Mouse (Mus musculus) hindbrain, embryonic 11.5 days (tissue): ENCODE data around the gene Grm4. TPM values are rescaled to one million over a fixed set of nuclear protein-coding genes. Genes with fewer than 3 reads are reported as not detected.

Experiments
- ATAC-seq: fragments of 200-750 bp; cut with Nextera tagmentation; 2 replicates; pipeline ENCODE4 v1.8.0; 2017; ENCODE audit warnings: mild to moderate bottlenecking, moderate TSS enrichment, moderate library complexity; ENCODE audit not compliant: low FRiP score
- DNase-seq: peaks from one replicate; pipeline ENCODE4 v3.0.0-alpha.2; 2015; ENCODE audit warnings: low spot score
- H3K27ac ChIP-seq: fragments of 300-500 bp; sonication (generic); 2 replicates; pipeline ENCODE4 v1.5.1; 2014; ENCODE audit warnings: mild to moderate bottlenecking, low read depth, low read length
- H3K27me3 ChIP-seq: fragments of 300-500 bp; sonication (generic); 2 replicates; pipeline ENCODE4 v1.6.1; 2014; ENCODE audit warnings: mild to moderate bottlenecking, low read length, moderate library complexity, mixed read lengths; ENCODE audit not compliant: control insufficient read depth, insufficient read depth
- H3K36me3 ChIP-seq: fragments of 300-500 bp; sonication (generic); 2 replicates; pipeline ENCODE4 v1.6.1; 2014; ENCODE audit warnings: mild to moderate bottlenecking, low read length, moderate library complexity, mixed read lengths; ENCODE audit not compliant: control insufficient read depth, insufficient read depth
- H3K4me1 ChIP-seq: fragments of 300-500 bp; sonication (generic); replicated peaks from 2 replicates; pipeline ENCODE4 v1.6.1; 2014; ENCODE audit warnings: low read length, mixed read lengths; ENCODE audit not compliant: control insufficient read depth, insufficient read depth
- H3K4me2 ChIP-seq: fragments of 300-500 bp; sonication (generic); replicated peaks from 2 replicates; pipeline ENCODE4 v1.6.1; 2014; ENCODE audit warnings: mild to moderate bottlenecking, low read depth, low read length
- H3K4me3 ChIP-seq: fragments of 300-500 bp; sonication (generic); 2 replicates; pipeline ENCODE4 v1.5.1; 2014; ENCODE audit warnings: low read depth, low read length
- H3K9ac ChIP-seq: fragments of 300-500 bp; sonication (generic); 2 replicates; pipeline ENCODE4 v1.6.1; 2014; ENCODE audit warnings: low read depth, low read length
- H3K9me3 ChIP-seq: fragments of 300-500 bp; sonication (generic); 2 replicates; pipeline ENCODE4 v1.6.1; 2016; ENCODE audit warnings: low read length; ENCODE audit not compliant: control insufficient read depth
- WGBS: fragments of 180-500 bp; shearing (Covaris S2); extraction: QIAGEN DNeasy Blood & Tissue Kit; methylation state at CpG from one replicate; pipeline ENCODE4 v1.1.7; 2014; 5-methylcytosine and 5-hydroxymethylcytosine counted together
- polyA plus RNA-seq: library from polyadenylated mRNA; unstranded; fragments of >200 nt; fragmentation: Nextera tagmentation; extraction: Ambion mirVana; gene quantifications from 2 replicates; pipeline ENCODE4 v1.2.1, GENCODE M21; 2014

The Grm4 gene
- polyA plus RNA-seq, 1 experiment from 2014 or later = 3.6 TPM

DNA sequence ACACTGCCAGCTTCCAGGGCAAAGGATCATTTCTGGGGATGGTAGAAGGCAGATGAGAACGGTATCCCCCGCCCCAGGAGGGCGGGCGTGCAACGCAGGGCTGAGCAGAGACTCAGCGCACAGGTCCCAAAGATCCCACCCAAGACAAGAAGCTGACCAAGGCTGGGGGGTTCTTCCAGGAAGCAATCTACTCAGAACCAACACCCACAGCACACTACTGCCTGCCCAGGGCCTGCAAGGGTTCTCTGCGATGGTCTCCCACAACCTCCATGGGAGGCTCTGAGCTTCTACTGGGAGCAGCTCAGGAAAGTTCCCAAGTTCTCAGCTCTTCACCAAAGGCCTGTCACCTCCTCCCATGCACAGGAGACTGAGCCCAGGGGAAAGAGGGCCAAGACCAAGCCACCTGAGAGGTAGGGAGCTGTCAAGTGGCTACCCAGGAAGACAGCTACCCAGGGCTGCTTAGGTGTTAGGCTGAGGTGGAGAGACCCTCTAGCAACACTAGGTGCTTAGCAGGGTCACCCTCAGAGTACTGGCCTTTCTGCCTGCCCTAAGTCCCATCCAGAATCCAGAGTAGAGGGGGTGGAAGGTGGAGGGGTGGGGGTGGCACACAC is 10.0 kb downstream of the Grm4 start:
- no peak for ATAC-seq
- H3K9ac ChIP-seq = peak overlapping the region; percentile 81; the same call in 1 of the 2 replicates
- no peaks in the 10 kb centered on the region for H3K9me3 ChIP-seq
- DNase-seq = no peak
- H3K36me3 ChIP-seq = no peaks in the 10 kb centered on the region
- peaks cover 17% of the 10 kb centered on the region for H3K4me1 ChIP-seq
- peaks cover 32% of the 10 kb centered on the region for H3K27me3 ChIP-seq
- WGBS = 88% methylated on average over 7 of the region's 7 CpGs
- peak overlapping the region; percentile 99 for H3K4me2 ChIP-seq
- peak overlapping the region; percentile 66 for H3K4me3 ChIP-seq
- H3K27ac ChIP-seq = no peak overlapping the region

DNA sequence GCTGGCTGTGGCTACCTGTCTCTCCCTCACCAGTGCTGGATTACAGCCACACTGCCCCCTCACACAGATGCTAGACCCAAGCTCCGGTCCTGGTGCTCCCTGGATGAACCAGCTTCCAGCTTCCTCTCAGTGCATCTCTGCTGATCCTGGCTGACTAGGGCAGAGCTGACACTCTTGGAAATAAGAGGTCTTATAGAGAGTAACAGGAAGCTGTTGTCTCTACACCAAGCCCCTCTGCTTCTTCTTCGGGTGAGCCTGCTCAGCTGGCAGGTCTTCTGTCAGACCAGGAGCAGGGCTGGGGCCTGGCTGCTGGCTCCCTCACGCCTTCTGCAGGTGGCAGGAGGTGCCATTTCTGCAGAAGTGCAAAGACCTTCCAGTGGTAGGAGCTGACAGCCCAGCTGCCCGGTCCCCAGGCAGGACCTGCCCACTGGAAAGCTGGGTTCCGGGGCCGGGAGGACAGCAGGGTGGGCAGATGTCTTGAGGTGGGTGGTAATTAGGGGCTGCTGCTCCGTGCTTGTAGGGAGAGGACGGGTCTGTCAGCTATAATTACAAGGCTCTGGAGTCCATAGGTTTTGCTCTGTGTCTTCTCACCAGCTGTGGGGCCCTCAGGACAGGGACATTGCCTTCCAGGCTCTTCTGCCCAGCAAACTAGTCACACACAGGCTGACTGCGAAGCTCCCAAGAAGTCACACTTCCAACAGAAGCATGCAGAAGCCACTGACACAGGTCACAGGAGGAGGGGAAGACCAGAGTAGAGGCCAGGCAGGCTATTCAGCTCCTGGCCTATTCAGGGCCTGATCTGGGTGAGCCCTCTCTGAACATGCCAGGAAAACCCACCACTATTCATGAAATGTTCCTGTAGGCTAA is 10.7 kb downstream of the Grm4 start:
- no peaks in the 10 kb centered on the region for H3K36me3 ChIP-seq
- 62% methylated on average over 9 of the region's 9 CpGs for WGBS
- no peaks in the 10 kb centered on the region for H3K9me3 ChIP-seq
- no peak overlapping the region for H3K27ac ChIP-seq
- no peak overlapping the region for H3K9ac ChIP-seq
- peaks cover 22% of the 10 kb centered on the region for H3K4me1 ChIP-seq
- no peak overlapping the region for H3K4me3 ChIP-seq
- no peak for DNase-seq
- peaks cover 32% of the 10 kb centered on the region for H3K27me3 ChIP-seq
- ATAC-seq = no peak
- H3K4me2 ChIP-seq = no peak overlapping the region

DNA sequence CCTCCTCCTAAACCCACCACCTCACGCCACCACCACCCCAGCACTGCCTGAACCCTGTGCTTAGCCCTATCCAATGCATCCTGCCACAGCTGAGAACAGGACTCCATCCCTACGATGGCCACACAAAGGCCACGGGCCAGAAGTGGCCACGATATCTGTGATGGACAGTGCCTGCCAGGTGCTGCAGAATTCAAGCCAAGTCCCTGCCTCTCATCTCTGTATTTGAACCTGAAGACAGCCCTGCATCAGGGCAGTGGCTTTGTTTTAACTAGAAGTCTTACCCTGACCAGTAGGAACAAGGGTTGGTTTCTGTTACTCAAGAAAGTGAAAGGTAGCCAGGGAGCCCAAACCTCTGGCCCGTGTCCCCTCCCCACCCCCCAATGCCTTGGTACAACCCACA is 12.1 kb downstream of the Grm4 start:
- no peak for ATAC-seq
- no peak for DNase-seq
- H3K27me3 ChIP-seq = peaks cover 22% of the 10 kb centered on the region
- WGBS = 77% methylated on average over 5 of the region's 5 CpGs
- H3K9me3 ChIP-seq = no peaks in the 10 kb centered on the region
- no peak overlapping the region for H3K27ac ChIP-seq
- no peak overlapping the region for H3K9ac ChIP-seq
- H3K4me3 ChIP-seq = no peak overlapping the region
- H3K4me2 ChIP-seq = no peak overlapping the region
- H3K4me1 ChIP-seq = peaks cover 26% of the 10 kb centered on the region
- H3K36me3 ChIP-seq = no peaks in the 10 kb centered on the region

DNA sequence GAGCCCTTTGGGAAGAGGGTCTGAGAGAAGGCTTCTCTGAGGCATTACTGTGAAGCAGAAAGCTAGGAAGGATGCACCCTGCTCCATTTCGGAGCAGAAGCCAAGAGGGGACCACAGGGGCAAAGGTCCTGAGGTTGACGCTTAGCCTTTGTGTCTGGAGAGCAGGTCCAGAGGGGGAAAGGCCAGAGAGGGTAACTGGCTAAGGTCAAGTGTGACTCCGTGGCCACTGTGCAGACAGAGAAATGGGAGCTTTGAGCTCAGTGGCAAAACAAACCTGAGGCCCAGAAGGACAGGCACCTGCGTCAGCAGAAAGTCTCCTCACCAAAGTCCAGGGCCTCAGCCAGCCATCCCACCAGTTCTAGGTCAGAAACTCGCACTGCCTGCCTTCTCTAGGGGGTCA is 12.7 kb downstream of the Grm4 start:
- DNase-seq = no peak
- H3K4me2 ChIP-seq = no peak overlapping the region
- H3K36me3 ChIP-seq = no peaks in the 10 kb centered on the region
- H3K4me1 ChIP-seq = peaks cover 23% of the 10 kb centered on the region
- H3K9ac ChIP-seq = no peak overlapping the region
- 50% methylated on average over 5 of the region's 5 CpGs for WGBS
- no peaks in the 10 kb centered on the region for H3K9me3 ChIP-seq
- H3K27ac ChIP-seq = no peak overlapping the region
- no peak for ATAC-seq
- peaks cover 16% of the 10 kb centered on the region for H3K27me3 ChIP-seq
- H3K4me3 ChIP-seq = no peak overlapping the region

DNA sequence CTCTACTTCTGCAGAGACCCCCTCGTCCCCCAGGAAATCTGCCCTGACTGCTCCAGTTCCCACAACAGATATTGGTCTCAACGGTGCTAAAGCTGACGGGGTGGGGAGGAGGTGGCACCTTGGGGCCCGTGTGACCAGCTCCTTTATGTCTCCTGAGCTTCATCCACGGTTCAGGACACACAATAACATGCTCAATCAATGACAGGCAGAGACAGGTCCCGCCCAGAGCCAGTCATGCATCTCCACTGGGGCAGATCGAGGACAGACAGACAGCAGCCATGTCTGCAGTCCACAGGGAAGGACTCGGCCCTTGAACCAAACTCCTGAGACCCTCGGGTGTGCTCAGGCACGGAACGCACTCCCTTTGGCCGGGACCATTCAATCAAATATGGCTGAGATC is 13.2 kb downstream of the Grm4 start:
- peaks cover 16% of the 10 kb centered on the region for H3K27me3 ChIP-seq
- WGBS = 42% methylated on average over 12 of the region's 12 CpGs

DNA sequence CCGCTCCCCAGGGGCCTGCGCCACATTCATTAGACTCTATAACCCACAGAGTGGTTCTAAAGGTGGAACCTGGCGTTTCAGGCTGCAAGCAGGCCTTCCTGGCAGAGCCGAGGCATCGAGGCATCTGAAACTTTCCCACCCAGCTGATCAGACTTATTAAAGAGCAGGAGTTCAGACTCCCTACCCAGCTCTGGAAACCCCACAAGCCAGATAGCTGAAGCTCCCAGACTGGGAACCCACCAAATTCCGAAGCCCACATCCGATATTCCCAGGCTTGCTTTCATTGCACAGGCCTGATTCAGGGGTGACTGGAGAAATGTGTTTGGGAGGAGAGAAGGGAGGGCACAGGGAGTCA is 13.6 kb downstream of the Grm4 start:
- Histone ChIP-seq H3K36me3 (no peaks in the 10 kb centered on the region), H3K4me3 (no peak overlapping the region), H3K9me3 (no peaks in the 10 kb centered on the region), H3K27me3 (peaks cover 16% of the 10 kb centered on the region), H3K9ac (0 out of 2 replicates have a peak overlapping the region, but pooled peaks have one; percentile 38), H3K27ac (no peak overlapping the region), H3K4me2 (0 out of 2 replicates have a peak overlapping the region, but pooled peaks have one; percentile 17), H3K4me1 (peaks cover 20% of the 10 kb centered on the region)
- WGBS = 87% methylated on average over 7 of the region's 7 CpGs
- ATAC-seq (no peak), DNase-seq (no peak)

More for the DNA sequence above, 13.2 kb downstream of the Grm4 start:
- Histone ChIP-seq H3K4me3 (no peak overlapping the region), H3K4me1 (peaks cover 20% of the 10 kb centered on the region), H3K4me2 (no peak overlapping the region), H3K9me3 (no peaks in the 10 kb centered on the region), H3K27ac (no peak overlapping the region), H3K9ac (no peak overlapping the region), H3K36me3 (no peaks in the 10 kb centered on the region)
- DNase-seq (no peak), ATAC-seq (no peak)

DNA sequence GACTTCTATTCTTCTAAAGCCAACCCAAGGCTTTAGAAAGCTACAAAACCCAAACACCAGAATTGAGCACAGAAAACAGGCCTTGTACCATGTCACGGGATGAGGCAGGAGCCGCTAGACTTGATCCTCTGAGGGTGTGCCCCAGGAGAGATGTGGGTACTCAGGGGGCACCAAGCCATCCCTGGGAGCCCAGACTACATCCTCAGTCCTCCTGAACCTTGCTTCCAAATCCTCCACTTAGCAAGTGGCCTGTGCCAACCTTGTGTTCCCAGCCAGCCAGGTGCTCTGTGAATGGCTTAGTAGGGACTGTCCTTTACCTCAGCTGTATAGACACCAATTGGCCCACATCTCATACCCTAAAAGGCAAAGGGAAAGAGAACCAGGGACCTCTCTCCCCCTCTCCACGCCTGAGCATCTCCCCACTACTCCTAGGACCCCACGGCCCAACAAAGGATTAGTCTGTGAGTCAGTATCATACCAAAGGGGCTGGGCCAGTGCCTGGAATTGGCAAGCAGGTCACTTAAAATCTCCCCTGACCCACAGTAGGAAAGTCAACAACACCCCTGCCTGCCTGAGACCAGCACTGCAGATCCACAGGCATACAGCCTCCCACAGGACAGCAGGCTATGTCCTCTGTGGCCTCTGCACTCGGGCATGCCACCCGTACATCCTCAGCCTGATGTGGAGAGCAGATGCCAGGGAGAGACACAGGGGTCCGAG is 14.2 kb downstream of the Grm4 start:
- Histone ChIP-seq H3K4me1 (peaks cover 20% of the 10 kb centered on the region), H3K27ac (no peak overlapping the region), H3K9ac (0 out of 2 replicates have a peak overlapping the region, but pooled peaks have one; percentile 38), H3K36me3 (no peaks in the 10 kb centered on the region), H3K27me3 (peaks cover 11% of the 10 kb centered on the region), H3K4me2 (no peak overlapping the region), H3K4me3 (no peak overlapping the region), H3K9me3 (no peaks in the 10 kb centered on the region)
- WGBS = 84% methylated on average over 7 of the region's 7 CpGs
- ATAC-seq (no peak), DNase-seq (no peak)

DNA sequence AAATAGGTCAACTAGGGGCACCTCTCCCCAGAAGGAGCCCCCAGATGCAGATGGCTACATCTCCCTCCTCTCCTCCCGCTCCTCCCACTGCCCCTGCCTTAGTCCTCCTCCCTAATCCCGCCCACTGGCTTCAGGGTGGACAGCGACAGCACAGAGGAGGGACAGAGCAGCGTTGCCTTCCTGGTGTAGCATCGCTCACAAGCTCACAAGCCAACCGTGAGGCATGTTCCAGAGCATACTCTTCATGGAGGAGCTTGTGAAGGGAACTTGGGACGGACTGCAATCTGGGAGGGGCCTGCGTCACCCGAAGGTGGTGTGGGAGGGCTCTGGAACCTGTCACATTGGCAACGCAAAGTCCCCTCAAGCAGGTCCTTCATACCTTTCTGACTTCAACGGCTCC is 14.8 kb downstream of the Grm4 start:
- no peak for DNase-seq
- peaks cover 4% of the 10 kb centered on the region for H3K27me3 ChIP-seq
- no peak overlapping the region for H3K4me2 ChIP-seq
- H3K27ac ChIP-seq = no peak overlapping the region
- 50% methylated on average over 11 of the region's 11 CpGs for WGBS
- peaks cover 20% of the 10 kb centered on the region for H3K4me1 ChIP-seq
- no peak overlapping the region for H3K9ac ChIP-seq
- H3K9me3 ChIP-seq = no peaks in the 10 kb centered on the region
- H3K36me3 ChIP-seq = no peaks in the 10 kb centered on the region
- no peak overlapping the region for H3K4me3 ChIP-seq
- ATAC-seq = no peak
